Mouse (Mus musculus) midbrain, embryonic 14.5 days (tissue): ENCODE data around the gene AF366264. TPM values are rescaled to one million over a fixed set of nuclear protein-coding genes. Genes with fewer than 3 reads are reported as not detected.
A peak's percentile ranks its signal among the peaks of the same experiment; 100 is the strongest.

Experiments
- ATAC-seq: fragments of 200-750 bp; cut with Nextera tagmentation; 2 replicates; pipeline ENCODE4 v1.8.0; 2017; ENCODE audit warnings: moderate number of reproducible peaks, moderate library complexity; ENCODE audit not compliant: low FRiP score, low TSS enrichment
- DNase-seq: peaks from one replicate; pipeline ENCODE4 v3.0.0-alpha.2; 2015
- H3K27ac ChIP-seq: fragments of 300-500 bp; sonication (generic); replicated peaks from 2 replicates; pipeline ENCODE4 v1.5.1; 2014; ENCODE audit warnings: mild to moderate bottlenecking, low read depth, low read length, moderate library complexity
- H3K27me3 ChIP-seq: fragments of 300-500 bp; sonication (generic); 2 replicates; pipeline ENCODE4 v1.6.1; 2014; ENCODE audit warnings: low read length, control low read depth, mixed read lengths; ENCODE audit not compliant: control insufficient read depth, insufficient read depth
- H3K36me3 ChIP-seq: fragments of 300-500 bp; sonication (generic); 2 replicates; pipeline ENCODE4 v1.6.1; 2014; ENCODE audit warnings: low read length, control low read depth; ENCODE audit not compliant: control insufficient read depth, insufficient read depth
- H3K4me1 ChIP-seq: fragments of 300-500 bp; sonication (generic); 2 replicates; pipeline ENCODE4 v1.6.1; 2014; ENCODE audit warnings: mild to moderate bottlenecking, antibody characterized with exemption, low read length, control low read depth; ENCODE audit not compliant: control insufficient read depth, insufficient read depth
- H3K4me2 ChIP-seq: fragments of 300-500 bp; sonication (generic); 2 replicates; pipeline ENCODE4 v1.6.1; 2014; ENCODE audit warnings: mild to moderate bottlenecking, low read length, moderate library complexity
- H3K4me3 ChIP-seq: fragments of 300-500 bp; sonication (generic); replicated peaks from 2 replicates; pipeline ENCODE4 v1.5.1; 2014; ENCODE audit warnings: low read depth, low read length
- H3K9ac ChIP-seq: fragments of 300-500 bp; sonication (generic); replicated peaks from 2 replicates; pipeline ENCODE4 v1.6.1; 2014; ENCODE audit warnings: mild to moderate bottlenecking, low read length, moderate library complexity
- H3K9me3 ChIP-seq: fragments of 300-500 bp; sonication (generic); 2 replicates; pipeline ENCODE4 v1.6.1; 2016; ENCODE audit warnings: low read length, control low read depth, mixed read lengths; ENCODE audit not compliant: control insufficient read depth
- WGBS: fragments of 180-500 bp; shearing (Covaris S2); extraction: QIAGEN DNeasy Blood & Tissue Kit; methylation state at CpG from one replicate; pipeline ENCODE4 v1.1.7; 2014; 5-methylcytosine and 5-hydroxymethylcytosine counted together
- polyA plus RNA-seq: library from polyadenylated mRNA; unstranded; fragments of >200 nt; fragmentation: Nextera tagmentation; extraction: Ambion mirVana; gene quantifications from 2 replicates; pipeline ENCODE4 v1.2.1, GENCODE M21; 2014

Gene AF366264
- polyA plus RNA-seq, 1 experiment from 2014 or later = not detected

GRCm38 (mm10) chr8:13785250-13785763 lies 52.9 kb downstream of the AF366264 start, which contains the start of gene Upf3a:
Upf3a (plus strand) TSS chr8:13785615.
- H3K9me3 ChIP-seq = no peaks in the 10 kb centered on the region
- ATAC-seq = peak; percentile 94
- H3K4me3 ChIP-seq = peak within 1 kb of the TSS; percentile 56
- peaks cover 29% of the 10 kb centered on the region for H3K36me3 ChIP-seq
- WGBS = under 1% methylated on average over 47 of the region's 47 CpGs
- H3K27me3 ChIP-seq = no peaks in the 10 kb centered on the region
- DNase-seq = peak; percentile 97
- H3K9ac ChIP-seq = peak within 1 kb of the TSS; percentile 93
- peak within 1 kb of the TSS; percentile 81 for H3K4me2 ChIP-seq
- H3K27ac ChIP-seq = peak within 1 kb of the TSS; percentile 99
- peaks cover 8% of the 10 kb centered on the region for H3K4me1 ChIP-seq

Other genes with a start within 250 kb of the AF366264 start
- gene Rasa3, start 160.8 kb downstream of the AF366264 start, polyA plus RNA-seq = 18.4 and 26.0 TPM in 2 replicates
- gene Cfap97d2, start 132.5 kb downstream of the AF366264 start, polyA plus RNA-seq = 1.6 and 2.2 TPM in 2 replicates
- gene Cdc16, start 80.7 kb downstream of the AF366264 start, polyA plus RNA-seq = 158 and 207 TPM in 2 replicates
- 36.4 and 38.1 TPM in 2 replicates for gene Upf3a, start 52.8 kb downstream of the AF366264 start, polyA plus RNA-seq
- gene Champ1, start 31.3 kb upstream of the AF366264 start, polyA plus RNA-seq = 49.7 and 67.1 TPM in 2 replicates
- 130 and 164 TPM in 2 replicates for gene Coprs, start 51.9 kb upstream of the AF366264 start, polyA plus RNA-seq